Mouse (Mus musculus) cerebellum, adult 2 months (tissue): ENCODE results near the gene Gm35315.

Experiments
- CTCF ChIP-seq: fragments of 200-500 bp; IDR thresholded peaks from 2 replicates; pipeline ENCODE4 v1.5.1; 2011; ENCODE audit warnings: low read depth, mild to moderate bottlenecking, control low read depth, low read length, moderate library complexity, borderline replicate concordance; ENCODE audit not compliant: insufficient read depth
- POLR2A ChIP-seq: fragments of 200-500 bp; IDR thresholded peaks from 2 replicates; pipeline ENCODE4 v1.6.1; 2011; ENCODE audit warnings: low read length, control low read depth, borderline replicate concordance; ENCODE audit not compliant: insufficient read depth

- no peak for TF ChIP-seq CTCF
- no peak for TF ChIP-seq POLR2A
Observed at GRCm38 (mm10) chr5:110139325-110139724, 45.1 kb upstream of the Gm35315 start.
